Mouse (Mus musculus): Measurements from ENCODE around the gene Caln1.
A peak's percentile ranks its signal among the peaks of the same experiment; 100 is the strongest.

Gene Caln1

GRCm38 (mm10) chr5:130395142-130395541 is 25.9 kb downstream of the Caln1 start:
- no peak for DNase-seq

GRCm38 (mm10) chr5:130400136-130400917 is 31.1 kb downstream of the Caln1 start:
- no peak for DNase-seq

GRCm38 (mm10) chr5:130405201-130405600 is 35.9 kb downstream of the Caln1 start:
- peak; percentile 60 for DNase-seq

GRCm38 (mm10) chr5:130409706-130410105 is 40.5 kb downstream of the Caln1 start:
- no peak for DNase-seq

GRCm38 (mm10) chr5:130411516-130411915 is 42.3 kb downstream of the Caln1 start:
- no peak for DNase-seq

- no peak for DNase-seq
Observed at GRCm38 (mm10) chr5:130447438-130447837, 78.2 kb downstream of the Caln1 start.

- peak; percentile 66 for DNase-seq
Observed at GRCm38 (mm10) chr5:130448491-130448890, 79.2 kb downstream of the Caln1 start.

GRCm38 (mm10) chr5:130448931-130449856 is 79.9 kb downstream of the Caln1 start:
- DNase-seq = peak; percentile 62

GRCm38 (mm10) chr5:130450031-130450541 is 80.8 kb downstream of the Caln1 start:
- DNase-seq = peak; percentile 6

- no peak for DNase-seq
Observed at GRCm38 (mm10) chr5:130458076-130458475, 88.8 kb downstream of the Caln1 start.

GRCm38 (mm10) chr5:130472209-130472608 is 103.0 kb downstream of the Caln1 start:
- DNase-seq = no peak

- no peak for DNase-seq
Observed at GRCm38 (mm10) chr5:130474876-130475275, 105.6 kb downstream of the Caln1 start.

GRCm38 (mm10) chr5:130476741-130477140 is 107.5 kb downstream of the Caln1 start:
- DNase-seq = no peak

- no peak for DNase-seq
Observed at GRCm38 (mm10) chr5:130480290-130480689, 111.0 kb downstream of the Caln1 start.

- no peak for DNase-seq
Observed at GRCm38 (mm10) chr5:130491471-130491870, 122.2 kb downstream of the Caln1 start.

GRCm38 (mm10) chr5:130492305-130492704 is 123.0 kb downstream of the Caln1 start:
- no peak for DNase-seq

GRCm38 (mm10) chr5:130502541-130502940 is 133.3 kb downstream of the Caln1 start:
- no peak for DNase-seq

- no peak for DNase-seq
Observed at GRCm38 (mm10) chr5:130504891-130505290, 135.6 kb downstream of the Caln1 start.

GRCm38 (mm10) chr5:130510516-130510915 is 141.3 kb downstream of the Caln1 start:
- no peak for DNase-seq

GRCm38 (mm10) chr5:130515395-130515794 is 146.1 kb downstream of the Caln1 start:
- DNase-seq = no peak

GRCm38 (mm10) chr5:130520527-130520926 is 151.3 kb downstream of the Caln1 start:
- DNase-seq = no peak

- no peak for DNase-seq
Observed at GRCm38 (mm10) chr5:130527416-130527815, 158.2 kb downstream of the Caln1 start.

GRCm38 (mm10) chr5:130547496-130547895 is 178.2 kb downstream of the Caln1 start:
- DNase-seq = no peak

- no peak for DNase-seq
Observed at GRCm38 (mm10) chr5:130553916-130554315, 184.7 kb downstream of the Caln1 start.
